Mouse (Mus musculus): Measurements from ENCODE around the gene Gfpt1.

Gfpt1 gene

DNA sequence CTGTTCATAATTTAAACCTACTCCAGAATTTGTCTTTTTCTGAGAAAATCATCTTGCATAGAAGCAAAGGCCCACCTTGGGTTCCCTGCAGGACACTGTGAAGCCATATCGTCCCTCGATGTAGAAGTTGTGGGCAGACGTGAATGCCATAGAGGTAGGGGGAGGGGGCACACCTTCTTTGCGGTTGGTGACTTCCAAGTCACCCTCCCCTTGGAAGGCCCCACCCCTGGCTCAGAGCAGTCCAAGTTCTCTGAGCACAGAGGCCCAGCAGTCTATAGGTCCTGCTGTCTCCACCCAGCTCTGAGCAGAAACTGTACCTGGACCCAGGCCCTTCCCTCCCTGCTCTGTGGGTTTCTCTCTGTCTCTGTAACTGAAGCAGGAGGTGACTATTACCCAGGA, 59.3 kb downstream of the Gfpt1 start:
- peak in 1 of 2 experiments; percentile 29 for DNase-seq

DNA sequence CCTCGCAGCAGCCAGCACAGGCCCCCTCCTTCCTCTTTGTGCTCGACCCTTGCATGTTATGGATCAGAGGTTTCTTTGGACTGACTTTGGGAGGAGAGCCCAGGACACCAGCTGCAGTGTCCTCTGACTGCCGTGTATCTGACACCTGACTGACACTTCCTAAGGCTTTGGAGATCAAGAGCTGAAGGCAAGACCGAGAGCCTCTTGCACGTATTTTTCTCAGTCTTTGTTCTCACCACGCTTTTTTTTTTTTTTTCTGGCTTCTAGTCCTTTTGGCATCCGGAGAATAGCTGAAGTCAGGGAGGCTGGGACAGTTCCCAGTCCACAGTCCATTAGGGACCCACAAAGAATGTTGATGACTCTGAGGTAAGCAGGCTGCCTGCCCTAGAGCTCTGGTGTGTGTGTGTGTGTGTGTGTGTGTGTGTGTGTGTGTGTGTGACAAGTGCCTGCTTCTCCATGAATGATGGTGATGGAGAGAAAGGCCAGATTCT, 59.8 kb downstream of the Gfpt1 start:
- DNase-seq = peak in 1 of 2 experiments; percentile 43

DNA sequence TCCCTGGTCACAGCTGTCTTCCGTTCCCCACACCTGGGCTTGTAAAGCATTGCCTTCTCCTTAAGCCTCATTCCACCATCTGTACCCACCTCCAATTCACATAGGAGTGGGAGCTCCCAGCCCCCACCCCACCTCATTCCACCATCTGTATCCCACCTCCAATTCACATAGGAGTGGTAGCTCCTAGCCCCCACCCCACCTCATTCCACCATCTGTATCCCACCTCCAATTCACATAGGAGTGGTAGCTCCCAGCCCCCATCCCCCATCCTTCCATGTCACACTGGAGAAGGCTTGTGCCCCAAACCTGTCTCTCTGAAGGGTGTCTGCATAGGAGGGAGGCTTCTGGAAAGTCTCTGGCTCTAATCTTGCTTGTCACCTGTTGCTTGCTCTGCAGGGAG, 60.7 kb downstream of the Gfpt1 start:
- no peak for DNase-seq

DNA sequence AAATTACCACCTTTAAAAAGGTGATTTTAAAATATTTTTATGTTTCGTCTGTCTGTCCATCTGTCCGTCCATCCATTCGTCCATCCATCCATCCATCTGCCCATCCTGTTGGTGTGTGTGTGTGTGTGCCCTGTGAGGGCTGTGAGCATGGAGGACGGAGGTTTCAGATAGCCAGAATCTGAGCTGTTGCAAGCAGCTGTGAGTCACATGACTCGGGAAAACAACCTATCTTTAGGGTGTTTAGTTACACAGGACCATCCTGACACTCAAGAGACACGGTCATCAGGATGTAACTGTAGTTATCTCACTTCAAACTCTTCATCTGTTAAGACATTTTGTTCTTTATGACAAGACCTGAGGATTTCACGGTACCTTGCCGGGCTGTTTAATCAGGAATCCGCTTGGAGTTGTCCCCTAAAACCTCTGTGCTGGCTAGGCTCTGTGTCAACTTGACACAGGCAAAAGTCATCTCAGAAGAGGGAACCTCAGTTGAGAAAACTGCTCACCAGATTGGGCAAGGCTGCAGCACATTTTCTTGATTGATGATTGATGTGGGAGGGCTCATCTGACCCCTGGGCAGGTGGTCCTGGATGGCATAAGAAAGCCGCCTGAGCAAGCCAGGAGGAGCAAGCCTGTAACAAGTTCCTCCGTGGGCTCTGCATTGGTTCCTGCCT, 61.6 kb downstream of the Gfpt1 start, which contains the start of gene D6Ertd527e:
Gene D6Ertd527e (plus strand): TSS at position 624 of the 674 bp plus-strand sequence.
- no peak for DNase-seq

DNA sequence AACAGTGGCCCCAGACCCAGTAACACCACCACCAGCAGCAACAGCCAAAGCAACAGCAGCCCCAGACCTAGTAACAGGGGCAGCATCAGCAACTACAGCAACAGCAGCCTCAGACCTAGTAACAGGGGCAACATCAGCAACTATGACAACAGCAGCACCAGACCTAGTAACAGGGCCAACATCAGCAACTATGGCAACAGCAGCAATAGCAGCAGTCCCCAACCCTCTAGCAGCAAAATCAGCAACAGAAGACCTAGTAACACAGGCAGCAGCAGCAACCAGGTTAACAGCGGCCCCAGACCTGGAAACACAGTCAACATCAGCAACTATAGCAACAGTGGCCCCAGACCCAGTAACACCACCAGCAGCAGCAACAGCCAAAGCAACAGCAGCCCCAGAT, 68.8 kb downstream of the Gfpt1 start:
- no peak for DNase-seq

DNA sequence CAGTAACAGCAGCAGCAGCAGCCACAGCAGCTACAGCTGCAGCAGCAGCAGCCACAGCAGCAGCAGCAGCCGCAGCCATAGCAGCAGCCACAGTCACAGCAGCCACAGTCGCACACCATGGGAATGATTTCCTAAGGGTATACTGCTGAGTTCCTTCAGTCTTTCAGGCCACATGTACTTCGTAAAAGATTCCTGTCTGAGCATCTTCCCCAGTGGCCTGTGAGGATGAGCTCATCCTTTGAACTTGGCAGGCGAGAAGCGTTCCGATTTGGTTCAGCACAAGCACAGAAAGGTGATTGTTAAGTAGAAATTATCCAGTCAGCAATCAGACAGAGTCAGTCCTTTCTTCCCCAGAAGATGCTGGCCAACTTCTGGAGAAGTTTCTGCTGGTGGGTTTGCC, 69.5 kb downstream of the Gfpt1 start:
- no peak for DNase-seq

DNA sequence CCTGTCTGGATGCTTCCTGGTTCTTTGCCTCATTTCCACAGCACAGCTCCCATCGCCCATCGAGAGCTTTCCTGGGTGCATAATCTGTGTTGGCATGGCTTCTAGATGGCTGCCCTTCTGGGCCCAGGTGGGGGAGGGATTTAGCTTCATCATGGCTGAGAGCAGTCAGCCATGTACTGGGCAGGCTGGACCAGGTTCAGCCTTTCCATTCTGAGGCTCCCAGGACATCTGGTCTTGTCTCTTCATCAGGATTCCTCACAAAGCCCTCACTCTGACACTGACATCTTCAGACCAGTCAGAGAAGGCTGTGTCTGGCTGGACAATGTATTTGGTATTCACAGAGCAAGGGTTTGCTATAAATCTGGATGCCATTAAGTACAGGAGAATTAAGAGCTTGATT, 73.3 kb downstream of the Gfpt1 start:
- no peak for DNase-seq

DNA sequence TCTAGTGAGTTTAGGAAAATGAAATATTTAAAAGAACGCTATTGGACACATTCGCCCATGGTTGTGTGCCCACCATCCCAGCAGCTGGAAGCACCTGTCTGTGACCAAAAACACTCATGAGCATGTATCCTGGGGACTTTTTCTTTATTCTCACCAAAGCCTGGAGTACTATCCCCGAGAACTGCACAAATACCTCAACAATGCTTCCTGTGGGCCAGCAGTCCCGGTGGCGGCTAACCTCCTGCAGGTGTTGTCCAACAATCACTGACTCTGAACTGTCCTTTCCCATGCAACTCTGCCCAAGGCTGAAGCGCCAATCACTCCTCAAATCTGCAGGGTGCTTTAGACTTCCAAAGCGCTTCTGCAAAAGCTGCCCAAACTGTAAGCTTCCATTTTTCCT, 74.0 kb downstream of the Gfpt1 start:
- DNase-seq = no peak

DNA sequence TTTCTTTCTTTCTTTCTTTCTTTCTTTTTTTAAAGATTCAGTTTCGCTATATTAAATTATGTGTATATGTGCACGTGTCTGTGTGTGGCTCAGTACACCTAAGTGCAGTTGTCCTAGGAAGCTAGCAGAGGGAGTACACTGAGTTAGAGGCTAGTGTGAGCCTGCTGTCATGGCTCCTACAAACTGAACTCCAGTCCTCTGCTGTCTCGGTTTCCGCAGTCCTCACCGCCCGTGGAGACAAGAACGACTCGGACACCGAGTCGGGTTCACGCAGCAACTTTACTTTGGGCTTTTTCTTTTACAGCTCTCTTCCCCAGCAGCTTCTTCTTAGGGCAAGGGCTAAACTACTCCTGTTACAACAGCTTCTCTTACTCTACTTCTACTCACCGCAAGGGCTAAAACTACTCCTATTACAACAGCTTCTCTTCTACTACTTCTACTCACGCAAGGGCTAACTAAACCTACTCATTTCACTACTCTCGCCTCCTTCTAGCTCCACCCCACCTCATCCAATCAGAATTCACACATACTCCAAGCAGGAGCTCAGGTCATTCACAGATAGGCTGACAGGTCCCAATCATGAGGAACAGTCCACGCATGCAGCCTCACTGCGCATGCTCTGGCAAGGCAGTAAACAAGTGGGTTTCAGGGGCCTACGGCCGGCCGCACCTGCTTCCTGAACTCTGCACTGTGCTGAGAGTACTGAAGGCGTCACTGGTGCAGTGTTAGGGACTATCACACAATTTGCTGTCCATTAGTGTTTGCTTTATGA, 76.6 kb downstream of the Gfpt1 start:
- DNase-seq = peak in 1 of 2 experiments; percentile 33

DNA sequence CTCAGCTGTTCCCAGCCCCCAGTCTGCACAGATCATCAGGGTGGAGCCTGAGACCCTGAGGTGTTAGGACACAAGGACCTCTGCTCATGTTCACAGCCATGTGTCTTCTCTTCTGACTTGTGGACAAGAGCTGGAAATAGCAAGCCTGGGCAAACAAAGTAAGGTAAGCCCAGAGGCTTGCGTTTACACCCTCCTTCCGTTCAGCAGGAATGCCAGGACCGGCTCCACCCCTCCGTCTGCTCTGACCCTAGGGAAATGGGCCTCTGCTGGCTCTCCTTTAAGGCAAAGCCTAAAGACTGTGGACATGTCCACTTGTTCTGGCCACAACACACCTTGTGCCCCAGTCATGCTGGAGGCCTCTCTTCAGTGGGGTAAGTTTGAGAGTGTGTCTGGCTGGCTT, 77.3 kb downstream of the Gfpt1 start:
- no peak for DNase-seq

DNA sequence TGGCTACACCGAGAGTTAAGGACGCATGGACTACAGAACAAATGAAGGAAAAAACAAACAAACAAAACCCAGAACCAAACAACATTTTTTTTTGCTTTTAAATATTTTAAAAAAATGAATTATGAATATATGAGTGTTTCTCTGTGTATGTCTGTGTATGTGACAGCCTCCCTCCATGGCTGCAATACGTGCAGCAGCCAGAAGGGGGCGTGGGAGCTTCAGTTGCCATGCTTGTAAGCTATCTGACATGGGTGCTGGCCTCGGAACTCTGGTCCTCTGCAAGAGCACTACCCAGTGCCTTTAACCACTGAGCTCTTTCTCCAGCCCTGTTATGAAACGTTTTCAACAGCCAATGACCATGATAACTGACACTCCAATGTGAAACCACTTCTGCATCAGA, 78.0 kb downstream of the Gfpt1 start:
- DNase-seq = no peak

DNA sequence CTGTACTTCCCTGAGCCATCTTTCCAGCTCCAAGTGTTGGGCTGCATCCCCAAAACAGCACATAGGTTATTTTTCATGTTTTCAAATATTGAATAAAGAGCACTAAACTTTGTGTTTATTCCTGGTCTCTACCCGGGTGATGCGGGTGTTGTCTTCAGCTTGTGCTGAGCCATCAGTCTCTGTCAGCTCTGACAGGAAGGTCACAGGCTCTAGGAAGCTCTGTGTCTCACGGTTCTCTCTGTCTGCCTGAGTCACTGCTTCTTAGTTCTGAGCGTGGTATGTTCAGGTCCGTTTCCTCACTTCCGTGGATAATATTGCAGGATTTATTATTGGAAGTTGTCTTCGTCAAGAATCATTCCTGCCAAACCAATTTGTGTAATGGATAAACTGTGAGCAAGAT, 79.3 kb downstream of the Gfpt1 start:
- DNase-seq = no peak

DNA sequence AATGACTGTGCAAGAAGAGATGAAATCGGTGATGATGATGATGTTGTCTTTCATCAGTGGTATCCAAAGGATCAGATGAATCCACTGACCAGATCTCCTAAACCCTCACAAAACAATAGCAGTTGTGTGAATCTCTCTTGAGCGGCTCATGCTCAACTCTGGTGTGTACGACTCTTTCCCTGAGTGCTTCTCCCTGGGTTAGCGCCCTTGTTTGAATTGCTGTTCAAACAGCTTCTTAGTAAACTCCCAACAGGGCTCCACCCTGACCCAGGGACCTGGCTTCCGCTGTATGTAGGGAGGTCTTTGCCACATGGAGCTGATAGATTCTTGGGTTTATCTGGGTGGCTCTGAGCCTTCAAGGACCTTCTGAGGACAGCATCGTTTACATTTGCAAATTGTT, 80.8 kb downstream of the Gfpt1 start:
- no peak for DNase-seq

DNA sequence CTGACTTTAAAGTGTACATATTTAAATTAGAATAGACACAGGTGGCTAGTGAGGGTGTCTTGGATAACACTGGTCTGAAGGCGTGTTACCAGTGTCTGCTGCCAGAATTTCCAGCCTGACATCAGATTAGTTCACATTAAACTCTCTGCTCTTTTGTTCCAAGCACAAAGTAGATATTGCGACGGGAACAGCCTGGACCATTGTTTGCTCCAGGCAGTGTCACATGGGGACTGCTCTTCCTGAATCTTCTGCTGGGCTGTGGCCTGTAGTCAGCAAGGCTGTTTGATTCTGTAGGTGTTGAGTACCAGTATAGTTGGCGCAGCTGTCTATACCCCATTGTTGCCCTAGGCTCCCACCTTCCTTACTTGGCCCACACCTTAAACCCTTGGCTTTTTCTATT, 81.3 kb downstream of the Gfpt1 start:
- no peak for DNase-seq

DNA sequence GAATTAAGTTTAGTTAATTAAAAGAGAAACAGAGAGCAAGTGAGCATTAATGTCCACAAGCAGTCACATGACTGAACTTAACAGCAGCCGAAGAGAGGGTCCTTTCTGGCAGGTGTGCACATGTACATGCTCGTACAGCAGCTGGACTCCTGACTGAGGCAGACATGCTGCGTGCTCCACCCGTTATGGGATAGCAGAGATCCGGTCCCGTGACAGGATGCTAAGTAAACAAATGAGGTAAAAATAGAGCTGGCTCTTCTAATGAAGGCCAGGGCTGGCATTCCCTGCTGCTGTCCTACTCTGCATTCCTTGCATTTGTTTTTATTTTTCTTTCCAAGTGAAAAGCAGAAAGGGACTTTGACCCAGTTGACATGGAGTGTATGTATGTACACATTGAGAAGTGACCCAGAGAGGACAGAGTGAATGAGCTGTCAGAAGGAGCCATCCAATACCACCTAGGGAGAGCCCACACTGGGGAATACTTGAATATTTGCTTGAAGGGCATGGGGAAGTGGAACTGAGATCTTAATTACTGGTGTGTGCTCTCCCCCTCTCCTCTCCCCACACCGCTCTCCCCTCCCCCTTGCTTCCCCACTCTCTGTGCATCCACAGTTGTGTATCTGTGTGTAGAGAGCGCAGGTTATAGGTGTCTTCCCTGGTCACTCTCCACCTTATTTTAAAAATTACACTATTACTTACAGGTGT, 84.6 kb downstream of the Gfpt1 start:
- DNase-seq = no peak

DNA sequence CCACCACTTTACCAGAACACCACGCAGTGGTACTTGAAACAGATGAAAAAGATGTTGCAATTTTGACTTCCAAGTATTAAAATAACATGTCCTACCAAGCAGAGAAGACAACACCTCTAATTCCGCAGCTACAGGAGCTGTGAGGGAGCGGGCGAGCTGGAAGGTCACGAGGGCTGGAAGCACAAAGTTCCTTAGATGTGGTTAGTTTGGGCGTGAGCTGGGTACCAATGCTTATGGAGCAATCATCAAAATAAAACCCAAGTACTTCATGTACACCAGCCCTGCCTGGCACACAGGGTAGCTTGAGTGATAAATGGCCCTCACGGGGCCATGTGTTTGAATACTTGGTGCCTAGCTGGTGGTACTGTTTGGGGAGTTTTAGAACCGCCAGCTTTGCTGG, 87.2 kb downstream of the Gfpt1 start:
- DNase-seq = no peak

DNA sequence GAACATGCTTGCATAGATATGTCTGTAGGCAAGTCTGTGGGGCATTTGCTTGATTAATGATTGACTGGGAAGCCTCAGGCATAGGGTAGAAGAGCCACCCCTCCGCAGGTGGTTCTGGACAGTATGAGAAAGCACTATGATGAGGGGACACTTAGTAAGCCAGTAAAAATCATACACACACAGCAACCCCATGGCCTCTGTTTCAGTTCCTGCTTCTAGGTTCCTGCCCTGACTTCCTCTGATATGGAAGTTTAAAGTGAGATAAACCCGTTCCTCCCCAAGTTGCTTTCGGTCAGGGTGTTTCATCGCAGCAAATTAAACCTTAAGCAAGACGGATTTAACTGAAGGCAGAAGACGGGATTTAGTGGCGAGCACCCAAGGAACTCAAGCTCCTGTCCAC, 88.0 kb downstream of the Gfpt1 start:
- DNase-seq = no peak

DNA sequence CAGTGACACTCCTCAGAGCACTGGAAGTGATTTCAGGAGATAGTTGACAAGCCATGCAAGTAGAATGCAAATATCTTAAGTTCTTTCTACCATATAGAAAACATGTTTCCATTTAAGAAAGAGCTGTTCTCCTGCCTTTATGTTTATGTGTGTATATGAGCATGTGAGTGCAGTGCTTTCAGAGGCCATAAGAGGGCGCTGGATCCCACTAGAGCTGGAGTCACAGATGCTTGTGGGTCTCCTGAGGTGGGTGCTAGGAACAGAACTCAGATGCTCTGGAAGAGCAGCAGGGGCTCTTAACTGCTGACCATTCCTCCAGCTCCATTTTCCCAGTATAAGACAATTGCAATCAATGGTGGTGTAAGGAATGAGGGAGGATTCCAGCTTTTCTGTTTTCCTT, 88.4 kb downstream of the Gfpt1 start:
- no peak for DNase-seq

DNA sequence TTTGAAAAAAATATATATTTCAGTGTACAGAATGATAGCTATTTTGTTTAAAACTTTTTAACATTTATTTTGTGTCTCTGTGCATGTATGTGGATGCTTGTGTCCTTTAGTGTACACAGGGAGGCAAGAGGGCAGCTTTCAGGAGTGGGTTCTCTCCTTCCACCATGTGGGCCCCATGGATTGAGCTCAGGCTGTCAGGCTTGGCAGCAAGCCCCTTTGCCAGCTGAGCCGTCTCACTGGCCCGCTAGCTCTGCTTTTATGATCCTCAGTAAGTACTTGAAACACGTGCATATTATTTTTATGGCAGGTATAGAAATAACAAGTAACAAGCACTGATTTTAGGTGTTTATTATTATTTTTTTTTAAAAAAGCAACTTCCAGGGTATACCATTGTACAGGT, 90.9 kb downstream of the Gfpt1 start:
- no peak for DNase-seq

DNA sequence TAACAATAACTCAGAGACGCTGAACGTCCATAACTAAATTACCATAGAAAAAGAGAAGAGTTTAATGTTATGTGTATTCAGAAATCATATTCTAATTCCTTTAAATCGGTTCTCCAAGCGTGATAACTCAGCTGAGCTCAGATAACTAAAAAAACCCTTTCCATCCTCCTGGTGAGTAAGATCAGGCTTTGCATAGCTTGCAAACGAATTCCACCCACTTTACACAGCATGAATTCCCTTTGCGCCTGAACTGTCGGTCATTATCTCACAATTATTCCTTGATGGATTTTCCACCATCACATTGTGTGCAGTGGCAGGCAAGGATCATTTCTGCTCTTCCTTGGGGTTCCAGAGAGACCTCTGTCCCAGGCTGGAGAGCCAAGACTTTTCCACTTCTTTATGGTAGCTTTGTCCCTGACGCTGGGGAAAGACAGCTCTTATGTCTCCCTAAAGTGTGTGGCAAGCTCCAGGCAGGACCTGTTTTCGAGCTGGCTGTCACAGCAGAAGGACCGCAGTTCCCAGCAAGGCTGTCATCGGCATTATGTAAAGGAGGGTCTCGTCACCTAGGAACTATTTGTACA, 91.4 kb downstream of the Gfpt1 start:
- no peak for DNase-seq

DNA sequence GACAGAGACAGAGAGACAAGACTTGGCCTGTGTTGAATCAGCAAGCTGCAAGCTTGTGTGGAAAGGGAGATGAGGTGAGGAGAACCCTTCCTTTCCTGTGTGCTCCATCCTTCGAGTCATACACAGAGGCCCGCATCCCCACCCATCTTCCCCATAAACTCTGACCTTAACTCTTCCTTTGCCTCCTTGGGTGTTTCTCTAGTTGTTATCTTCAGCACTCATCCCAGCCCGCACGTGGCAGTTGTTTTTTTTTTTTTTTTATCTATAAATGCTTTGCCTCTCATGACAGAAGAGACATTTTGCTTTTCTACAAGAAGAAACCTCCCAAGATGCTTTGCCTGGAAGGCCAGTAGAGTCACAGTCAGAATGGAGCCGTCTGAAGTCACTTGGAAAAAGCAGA, 95.8 kb downstream of the Gfpt1 start:
- DNase-seq = no peak

DNA sequence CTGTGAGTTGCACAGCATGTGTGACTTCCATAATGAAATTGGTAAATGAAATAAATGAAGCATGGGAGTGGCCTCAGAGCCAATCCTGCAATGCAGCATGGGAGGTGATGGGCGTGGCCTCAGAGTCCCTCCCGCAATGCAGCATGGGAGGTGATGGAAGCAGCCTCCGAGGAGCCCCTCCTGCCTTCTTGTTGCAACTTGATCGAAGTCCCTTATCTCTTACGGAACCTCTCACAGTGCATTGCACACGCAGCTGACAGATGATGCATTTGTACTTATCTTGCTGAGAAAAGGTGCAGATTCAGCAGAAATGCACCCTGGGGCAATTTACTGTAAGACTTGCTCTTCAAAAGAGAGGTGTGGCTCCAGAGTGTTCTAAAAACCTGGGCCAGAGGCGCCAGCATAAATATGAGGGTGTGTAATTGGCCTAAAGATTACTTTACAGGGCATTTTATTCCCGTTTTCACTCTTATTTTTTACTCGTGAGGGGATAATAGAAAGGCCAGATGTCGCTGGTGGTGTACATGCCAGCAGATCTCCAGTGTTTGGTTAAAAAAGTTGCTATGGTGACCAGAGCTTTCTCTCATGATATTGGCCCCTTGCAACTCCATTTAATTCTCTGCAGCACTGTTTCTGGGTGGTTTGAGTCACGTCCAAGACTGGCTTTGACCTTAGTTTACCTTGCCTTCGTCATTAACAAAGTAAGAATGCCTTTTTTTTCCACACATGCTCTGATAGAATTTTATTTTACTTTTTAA, 97.3 kb downstream of the Gfpt1 start:
- DNase-seq = no peak

Data from kidney, postnatal 4 days (tissue).